Mouse (Mus musculus) mouse embryonic stem cell (cell line): ENCODE results near the gene 0610037L13Rik.

Source experiments
- in situ Hi-C, 2 experiments: fragments of 300-500 bp; cut with MboI; formaldehyde crosslinking; loops; 1 replicate in 1 of 2; 3 replicates in 1 of 2; pipeline ENCODE4 v1.14.3; 2019 to 2020; ENCODE audit warnings: low sequenced_read_pairs in 2 of 2, low pct_unique_long_range_greater_than_20kb in 1 of 2, mixed read lengths in 1 of 2; ENCODE audit not compliant: unreplicated experiment in 1 of 2

The 0610037L13Rik gene

GRCm38 (mm10) chr4:107900206-107900605 is 10.6 kb downstream of the 0610037L13Rik start:
- in situ Hi-C loops: no loop called here

GRCm38 (mm10) chr4:107904252-107904651 is 14.6 kb downstream of the 0610037L13Rik start:
- in situ Hi-C loops: no loop called here

- in situ Hi-C loops: no loop called here
Observed at GRCm38 (mm10) chr4:107906561-107906960, 16.9 kb downstream of the 0610037L13Rik start.

- in situ Hi-C loops: no loop called here
Observed at GRCm38 (mm10) chr4:107910020-107910419, 20.4 kb downstream of the 0610037L13Rik start.

GRCm38 (mm10) chr4:107920336-107920735 is 30.7 kb downstream of the 0610037L13Rik start:
- in situ Hi-C loops: no loop called here

- in situ Hi-C loops: no loop called here
Observed at GRCm38 (mm10) chr4:107921152-107921695, 31.6 kb downstream of the 0610037L13Rik start.

- in situ Hi-C loops: no loop called here
Observed at GRCm38 (mm10) chr4:107921952-107922351, 32.3 kb downstream of the 0610037L13Rik start.

GRCm38 (mm10) chr4:107923145-107923802 is 33.7 kb downstream of the 0610037L13Rik start, which contains the start of gene Cpt2:
Cpt2 (minus strand) TSS chr4:107923610.
- in situ Hi-C loops: no loop called here

GRCm38 (mm10) chr4:107923803-107924194 is 34.2 kb downstream of the 0610037L13Rik start:
- in situ Hi-C loops: no loop called here

- in situ Hi-C loops: no loop called here
Observed at GRCm38 (mm10) chr4:107928269-107928668, 38.7 kb downstream of the 0610037L13Rik start.

- in situ Hi-C loops: no loop called here
Observed at GRCm38 (mm10) chr4:107928726-107929125, 39.1 kb downstream of the 0610037L13Rik start.

GRCm38 (mm10) chr4:107931453-107931852 is 41.8 kb downstream of the 0610037L13Rik start:
- in situ Hi-C loops: no loop called here

- in situ Hi-C loops: no loop called here
Observed at GRCm38 (mm10) chr4:107933239-107933638, 43.6 kb downstream of the 0610037L13Rik start.

- in situ Hi-C loops: no loop called here
Observed at GRCm38 (mm10) chr4:107935254-107935653, 45.6 kb downstream of the 0610037L13Rik start.

- in situ Hi-C loops: no loop called here
Observed at GRCm38 (mm10) chr4:107937338-107937737, 47.7 kb downstream of the 0610037L13Rik start.

- in situ Hi-C loops: no loop called here
Observed at GRCm38 (mm10) chr4:107938124-107938523, 48.5 kb downstream of the 0610037L13Rik start.

- in situ Hi-C loops: no loop called here
Observed at GRCm38 (mm10) chr4:107942741-107943140, 53.1 kb downstream of the 0610037L13Rik start.

- in situ Hi-C loops: no loop called here
Observed at GRCm38 (mm10) chr4:107944141-107944540, 54.5 kb downstream of the 0610037L13Rik start.
